Mouse (Mus musculus) embryonic facial prominence, embryonic 11.5 days (tissue): Measurements from ENCODE around the gene Suds3. TPM values are rescaled to one million over a fixed set of nuclear protein-coding genes. Genes with fewer than 3 reads are reported as not detected.

Experiments
- ATAC-seq: fragments of 200-750 bp; cut with Nextera tagmentation; replicated peaks from 2 replicates; pipeline ENCODE4 v1.8.0; 2017; ENCODE audit warnings: low read depth; ENCODE audit not compliant: insufficient number of reproducible peaks, low FRiP score, low TSS enrichment
- DNase-seq: peaks from one replicate; pipeline ENCODE4 v3.0.0-alpha.2; 2015; ENCODE audit warnings: low spot score
- H3K27ac ChIP-seq: fragments of 300-500 bp; sonication (generic); replicated peaks from 2 replicates; pipeline ENCODE4 v1.5.1; 2014; ENCODE audit warnings: mild to moderate bottlenecking, low read depth, low read length, control low read depth
- H3K27me3 ChIP-seq: fragments of 300-500 bp; sonication (generic); 2 replicates; pipeline ENCODE4 v1.6.1; 2014; ENCODE audit warnings: mild to moderate bottlenecking, low read length, moderate library complexity, mixed read lengths; ENCODE audit not compliant: control insufficient read depth, insufficient read depth
- H3K36me3 ChIP-seq: fragments of 300-500 bp; sonication (generic); replicated peaks from 2 replicates; pipeline ENCODE4 v1.6.1; 2014; ENCODE audit warnings: low read depth, mild to moderate bottlenecking, low read length, moderate library complexity, mixed read lengths; ENCODE audit not compliant: control insufficient read depth, insufficient read depth
- H3K4me1 ChIP-seq: fragments of 300-500 bp; sonication (generic); 2 replicates; pipeline ENCODE4 v1.6.1; 2014; ENCODE audit warnings: low read length, mixed read lengths; ENCODE audit not compliant: control insufficient read depth, insufficient read depth
- H3K4me2 ChIP-seq: fragments of 300-500 bp; sonication (generic); 2 replicates; pipeline ENCODE4 v1.6.1; 2014; ENCODE audit warnings: low read depth, mild to moderate bottlenecking, control low read depth, low read length, moderate library complexity
- H3K4me3 ChIP-seq: fragments of 300-500 bp; sonication (generic); 2 replicates; pipeline ENCODE4 v1.5.1; 2014; ENCODE audit warnings: low read depth, low read length, control low read depth
- H3K9ac ChIP-seq: fragments of 300-500 bp; sonication (generic); replicated peaks from 2 replicates; pipeline ENCODE4 v1.6.1; 2014; ENCODE audit warnings: mild to moderate bottlenecking, control low read depth, low read length
- H3K9me3 ChIP-seq: fragments of 300-500 bp; sonication (generic); replicated peaks from 2 replicates; pipeline ENCODE4 v1.6.1; 2016; ENCODE audit warnings: mild to moderate bottlenecking, low read length, inconsistent platforms, mixed read lengths; ENCODE audit not compliant: control insufficient read depth
- WGBS: fragments of 180-500 bp; shearing (Covaris S2); extraction: QIAGEN DNeasy Blood & Tissue Kit; methylation state at CpG from one replicate; pipeline ENCODE4 v1.1.7; 2014; 5-methylcytosine and 5-hydroxymethylcytosine counted together
- polyA plus RNA-seq: library from polyadenylated mRNA; unstranded; fragments of >200 nt; fragmentation: Nextera tagmentation; extraction: Ambion mirVana; gene quantifications from 2 replicates; pipeline ENCODE4 v1.2.1, GENCODE M21; 2014

Gene Suds3
- 52.2 and 56.2 TPM in 2 replicates for polyA plus RNA-seq

GRCm38 (mm10) chr5:117115836-117116366 lies at the start of gene Suds3:
Gene Suds3 (minus strand): TSS chr5:117116113.
- H3K27ac ChIP-seq = peak within 1 kb of the TSS; percentile 17; the same call in 1 of the 2 replicates
- ATAC-seq = peak; percentile 69
- DNase-seq = peak; percentile 90
- H3K27me3 ChIP-seq = peaks cover 3% of the 10 kb centered on the region; the same call in 1 of the 2 replicates
- H3K9ac ChIP-seq = peak within 1 kb of the TSS; percentile 79
- H3K4me2 ChIP-seq = peak within 1 kb of the TSS; percentile 78
- peak within 1 kb of the TSS; percentile 84 for H3K4me3 ChIP-seq
- WGBS = under 1% methylated on average over 58 of the region's 59 CpGs
- no peaks in the 10 kb centered on the region for H3K36me3 ChIP-seq
- no peaks in the 10 kb centered on the region for H3K4me1 ChIP-seq
- H3K9me3 ChIP-seq = no peaks in the 10 kb centered on the region

GRCm38 (mm10) chr5:117164923-117165322 lies 49.0 kb upstream of the Suds3 start:
- DNase-seq (no peak), ATAC-seq (no peak)
- H3K4me3 ChIP-seq = no peak overlapping the region
- no peak overlapping the region for H3K9ac ChIP-seq
- H3K9me3 ChIP-seq = no peaks in the 10 kb centered on the region
- no peak overlapping the region for H3K27ac ChIP-seq
- no peaks in the 10 kb centered on the region for H3K27me3 ChIP-seq
- H3K4me2 ChIP-seq = no peak overlapping the region
- no peaks in the 10 kb centered on the region for H3K36me3 ChIP-seq
- 95% methylated on average over 2 of the region's 2 CpGs for WGBS
- no peaks in the 10 kb centered on the region for H3K4me1 ChIP-seq

GRCm38 (mm10) chr5:117164516-117164915 lies 48.6 kb upstream of the Suds3 start:
- Histone ChIP-seq H3K4me3 (no peak overlapping the region), H3K27me3 (no peaks in the 10 kb centered on the region), H3K4me1 (no peaks in the 10 kb centered on the region), H3K9ac (no peak overlapping the region), H3K4me2 (no peak overlapping the region), H3K9me3 (no peaks in the 10 kb centered on the region), H3K27ac (no peak overlapping the region), H3K36me3 (no peaks in the 10 kb centered on the region)
- 88% methylated on average over 5 of the region's 5 CpGs for WGBS
- ATAC-seq (no peak), DNase-seq (no peak)

GRCm38 (mm10) chr5:117163790-117164189 lies 47.9 kb upstream of the Suds3 start:
- Histone ChIP-seq H3K36me3 (no peaks in the 10 kb centered on the region), H3K4me1 (no peaks in the 10 kb centered on the region), H3K27ac (no peak overlapping the region), H3K4me3 (no peak overlapping the region), H3K4me2 (no peak overlapping the region), H3K27me3 (no peaks in the 10 kb centered on the region), H3K9me3 (no peaks in the 10 kb centered on the region), H3K9ac (no peak overlapping the region)
- 94% methylated on average over 13 of the region's 13 CpGs for WGBS
- DNase-seq (no peak), ATAC-seq (no peak)

GRCm38 (mm10) chr5:117160499-117160898 lies 44.6 kb upstream of the Suds3 start:
- Histone ChIP-seq H3K4me1 (no peaks in the 10 kb centered on the region), H3K4me3 (no peak overlapping the region), H3K9ac (no peak overlapping the region), H3K27me3 (no peaks in the 10 kb centered on the region), H3K36me3 (no peaks in the 10 kb centered on the region), H3K27ac (no peak overlapping the region), H3K9me3 (no peaks in the 10 kb centered on the region), H3K4me2 (no peak overlapping the region)
- ATAC-seq = no peak
- 30% methylated on average over 10 of the region's 10 CpGs for WGBS
- DNase-seq = peak; percentile 27

GRCm38 (mm10) chr5:117159805-117160291 lies 43.9 kb upstream of the Suds3 start:
- 52% methylated on average over 6 of the region's 6 CpGs for WGBS
- Histone ChIP-seq H3K36me3 (no peaks in the 10 kb centered on the region), H3K27ac (no peak overlapping the region), H3K4me2 (no peak overlapping the region), H3K9ac (no peak overlapping the region), H3K4me1 (no peaks in the 10 kb centered on the region), H3K9me3 (no peaks in the 10 kb centered on the region), H3K4me3 (no peak overlapping the region), H3K27me3 (no peaks in the 10 kb centered on the region)
- ATAC-seq (no peak), DNase-seq (no peak)

- no peak overlapping the region for H3K4me3 ChIP-seq
- H3K9me3 ChIP-seq = no peaks in the 10 kb centered on the region
- WGBS = 62% methylated on average over 8 of the region's 8 CpGs
- H3K9ac ChIP-seq = no peak overlapping the region
- no peaks in the 10 kb centered on the region for H3K4me1 ChIP-seq
- DNase-seq (no peak), ATAC-seq (no peak)
- no peaks in the 10 kb centered on the region for H3K27me3 ChIP-seq
- no peak overlapping the region for H3K27ac ChIP-seq
- no peaks in the 10 kb centered on the region for H3K36me3 ChIP-seq
- H3K4me2 ChIP-seq = no peak overlapping the region
Measured at GRCm38 (mm10) chr5:117159326-117159725, 43.4 kb upstream of the Suds3 start.

- DNase-seq (no peak), ATAC-seq (no peak)
- Histone ChIP-seq H3K4me2 (no peak overlapping the region), H3K27ac (no peak overlapping the region), H3K9me3 (no peaks in the 10 kb centered on the region), H3K4me1 (no peaks in the 10 kb centered on the region), H3K36me3 (no peaks in the 10 kb centered on the region), H3K4me3 (no peak overlapping the region), H3K27me3 (no peaks in the 10 kb centered on the region), H3K9ac (no peak overlapping the region)
- 47% methylated on average over 7 of the region's 7 CpGs for WGBS
Measured at GRCm38 (mm10) chr5:117158335-117159018, 42.6 kb upstream of the Suds3 start.
